Mouse (Mus musculus): Measurements from ENCODE around the gene Il9. TPM values are rescaled to one million over a fixed set of nuclear protein-coding genes. Genes with fewer than 3 reads are reported as not detected.

Gene Il9
- polyA plus RNA-seq, 1 experiment = not detected

GRCm38 (mm10) chr13:56434311-56434751 lies 47.7 kb downstream of the Il9 start:
- no peak for TF ChIP-seq CTCF (IDR thresholded peaks at IDR 0.05; ENCODE audit: borderline replicate concordance, insufficient read depth, low read depth, low read length)
- TF ChIP-seq POLR2A (IDR thresholded peaks at IDR 0.05; ENCODE audit: borderline replicate concordance, insufficient read depth, low read length) = no peak
- H3K4me1 ChIP-seq (ENCODE audit: control insufficient read depth, insufficient read depth, low read length) = peaks cover 12% of the 10 kb centered on the region
- DNase-seq = no peak
- H3K4me3 ChIP-seq (replicated peaks; ENCODE audit: insufficient read depth, low read depth, low read length) = no peak overlapping the region
- WGBS = 78% methylated on average over 9 of the region's 9 CpGs
- no peak overlapping the region for H3K27ac ChIP-seq (ENCODE audit: insufficient read depth, low read length)
- H3K27me3 ChIP-seq (ENCODE audit: control insufficient read depth, insufficient read depth, low read length) = no peaks in the 10 kb centered on the region

GRCm38 (mm10) chr13:56433466-56433865 lies 48.6 kb downstream of the Il9 start:
- TF ChIP-seq POLR2A (IDR thresholded peaks at IDR 0.05; ENCODE audit: borderline replicate concordance, insufficient read depth, low read length) (no peak), CTCF (IDR thresholded peaks at IDR 0.05; ENCODE audit: borderline replicate concordance, insufficient read depth, low read depth, low read length) (peak; percentile 65)
- Histone ChIP-seq H3K4me3 (replicated peaks; ENCODE audit: insufficient read depth, low read depth, low read length) (no peak overlapping the region), H3K27me3 (ENCODE audit: control insufficient read depth, insufficient read depth, low read length) (no peaks in the 10 kb centered on the region), H3K4me1 (ENCODE audit: control insufficient read depth, insufficient read depth, low read length) (peaks cover 12% of the 10 kb centered on the region), H3K27ac (ENCODE audit: insufficient read depth, low read length) (no peak overlapping the region)
- DNase-seq = peak; percentile 55 to 72
- WGBS = 35% methylated on average over 10 of the region's 10 CpGs

- Histone ChIP-seq H3K27me3 (ENCODE audit: control insufficient read depth, insufficient read depth, low read length) (no peaks in the 10 kb centered on the region), H3K27ac (ENCODE audit: insufficient read depth, low read length) (0 out of 2 replicates have a peak overlapping the region, but pooled peaks have one; percentile 64), H3K4me1 (ENCODE audit: control insufficient read depth, insufficient read depth, low read length) (peaks cover 12% of the 10 kb centered on the region), H3K4me3 (replicated peaks; ENCODE audit: insufficient read depth, low read depth, low read length) (peak overlapping the region; percentile 30)
- 16% methylated on average over 11 of the region's 12 CpGs for WGBS
- TF ChIP-seq CTCF (IDR thresholded peaks at IDR 0.05; ENCODE audit: borderline replicate concordance, insufficient read depth, low read depth, low read length) = no peak
- TF ChIP-seq POLR2A (IDR thresholded peaks at IDR 0.05; ENCODE audit: borderline replicate concordance, insufficient read depth, low read length) = no peak
- peak in 1 of 2 experiments; percentile 62 for DNase-seq
These were observed 49.5 kb downstream of the Il9 start for GRCm38 (mm10) chr13:56432496-56432895.

Other genes with a start within 250 kb of the Il9 start
- not detected in 2 replicates for gene Neurog1, start 230.1 kb downstream of the Il9 start, polyA plus RNA-seq (2012; rRNA removed)
- gene Cxcl14, start 185.7 kb downstream of the Il9 start, polyA plus RNA-seq (2012; rRNA removed) = 65.0 and 78.2 TPM in 2 replicates
- gene Gm3045, start 55.7 kb downstream of the Il9 start, polyA plus RNA-seq (2012; rRNA removed) = not detected in 2 replicates
- gene Slc25a48, start 43.9 kb downstream of the Il9 start, polyA plus RNA-seq (2012; rRNA removed) = 0.11 and 0.34 TPM in 2 replicates
- gene Fbxl21, start 40.2 kb upstream of the Il9 start, polyA plus RNA-seq (2012; rRNA removed) = 9.5 and 11.3 TPM in 2 replicates
- not detected in 2 replicates for gene Lect2, start 66.3 kb upstream of the Il9 start, polyA plus RNA-seq (2012; rRNA removed)
- 4.9 and 5.1 TPM in 2 replicates for gene Tgfbi, start 127.3 kb upstream of the Il9 start, polyA plus RNA-seq (2012; rRNA removed)
- gene Smad5, start 220.8 kb upstream of the Il9 start, polyA plus RNA-seq (2012; rRNA removed) = 21.4 and 22.4 TPM in 2 replicates